Mouse (Mus musculus): ENCODE results near the gene Bivm. TPM values are rescaled to one million over a fixed set of nuclear protein-coding genes. Genes with fewer than 3 reads are reported as not detected.
A peak's percentile ranks its signal among the peaks of the same experiment; 100 is the strongest.

Bivm gene
- total RNA-seq (2015) (11.8 and 12.5 TPM in 2 replicates), total RNA-seq (2017) (4.4 and 8.7 TPM in 2 replicates)

GRCm38 (mm10) chr1:44118239-44119054 lies at the start of gene Bivm, which contains the start of gene Kdelc1:
Gene Bivm (plus strand): TSS chr1:44118957.
Gene Kdelc1 (minus strand): TSS chr1:44118808.
- ATAC-seq (ENCODE audit: poor library complexity, severe bottlenecking): peak; percentile 79

- peak; percentile 59 for ATAC-seq (ENCODE audit: poor library complexity, severe bottlenecking)
Measured at GRCm38 (mm10) chr1:44101448-44102225, 17.1 kb upstream of the Bivm start.

- ATAC-seq (ENCODE audit: poor library complexity, severe bottlenecking): peak; percentile 94
Measured at GRCm38 (mm10) chr1:44102259-44102717, 16.5 kb upstream of the Bivm start, which contains the start of gene Tex30. Gene Tex30 (minus strand): TSS chr1:44102441.

- ATAC-seq (ENCODE audit: poor library complexity, severe bottlenecking): no peak
Measured at GRCm38 (mm10) chr1:44102939-44103338, 15.8 kb upstream of the Bivm start.

- no peak for ATAC-seq (ENCODE audit: poor library complexity, severe bottlenecking)
Measured at GRCm38 (mm10) chr1:44117571-44117970, 1.2 kb upstream of the Bivm start.

GRCm38 (mm10) chr1:44119201-44120073 lies 680 bp downstream of the Bivm start:
- ATAC-seq (ENCODE audit: poor library complexity, severe bottlenecking): peak; percentile 61

GRCm38 (mm10) chr1:44120074-44120406 lies 1.3 kb downstream of the Bivm start:
- ATAC-seq (ENCODE audit: poor library complexity, severe bottlenecking): no peak

- peak; percentile 40 for ATAC-seq (ENCODE audit: poor library complexity, severe bottlenecking)
Measured at GRCm38 (mm10) chr1:44122256-44122655, 3.5 kb downstream of the Bivm start.

GRCm38 (mm10) chr1:44125590-44125989 lies 6.8 kb downstream of the Bivm start:
- peak; percentile 57 for ATAC-seq (ENCODE audit: poor library complexity, severe bottlenecking)

GRCm38 (mm10) chr1:44129929-44130581 lies 11.3 kb downstream of the Bivm start:
- ATAC-seq (ENCODE audit: poor library complexity, severe bottlenecking): no peak

GRCm38 (mm10) chr1:44140232-44140631 lies 21.5 kb downstream of the Bivm start:
- no peak for ATAC-seq (ENCODE audit: poor library complexity, severe bottlenecking)

- ATAC-seq (ENCODE audit: poor library complexity, severe bottlenecking): no peak
Measured at GRCm38 (mm10) chr1:44142747-44143146, 24.0 kb downstream of the Bivm start.

GRCm38 (mm10) chr1:44147563-44148381 lies 29.0 kb downstream of the Bivm start, which contains the start of gene Ercc5:
Gene Ercc5 (plus strand): TSS chr1:44147744.
- peak; percentile 98 for ATAC-seq (ENCODE audit: poor library complexity, severe bottlenecking)

GRCm38 (mm10) chr1:44148706-44149105 lies 29.9 kb downstream of the Bivm start:
- no peak for ATAC-seq (ENCODE audit: poor library complexity, severe bottlenecking)

GRCm38 (mm10) chr1:44155287-44155686 lies 36.5 kb downstream of the Bivm start:
- peak; percentile 33; the same call in 1 of the 2 replicates for ATAC-seq (ENCODE audit: poor library complexity, severe bottlenecking)

GRCm38 (mm10) chr1:44158317-44158716 lies 39.6 kb downstream of the Bivm start:
- ATAC-seq (ENCODE audit: poor library complexity, severe bottlenecking): peak; percentile 38; the same call in 1 of the 2 replicates

- peak; percentile 63; the same call in 1 of the 2 replicates for ATAC-seq (ENCODE audit: poor library complexity, severe bottlenecking)
Measured at GRCm38 (mm10) chr1:44161818-44162217, 43.1 kb downstream of the Bivm start.

- ATAC-seq (ENCODE audit: poor library complexity, severe bottlenecking): peak; percentile 71
Measured at GRCm38 (mm10) chr1:44162389-44162788, 43.6 kb downstream of the Bivm start.

- no peak for ATAC-seq (ENCODE audit: poor library complexity, severe bottlenecking)
Measured at GRCm38 (mm10) chr1:44167859-44168383, 49.2 kb downstream of the Bivm start.

All from megakaryocyte, adult 5-6 weeks (primary cell).